Mouse (Mus musculus) liver, adult 2 months (tissue): ENCODE data around the gene Ccdc70. TPM values are rescaled to one million over a fixed set of nuclear protein-coding genes. Genes with fewer than 3 reads are reported as not detected.

Source experiments
- DNase-seq: peaks from one replicate; pipeline ENCODE4 v3.0.0-alpha.2; 2011; ENCODE audit warnings: low read depth, low spot score; ENCODE audit errors: extremely low read depth
- H3K27ac ChIP-seq: fragments of 200-500 bp; replicated peaks from 2 replicates; pipeline ENCODE4 v1.5.1; 2012; ENCODE audit warnings: low read depth, mild to moderate bottlenecking, control low read depth, inconsistent platforms, low read length; ENCODE audit not compliant: insufficient read depth
- H3K27me3 ChIP-seq: fragments of 200-500 bp; 2 replicates; pipeline ENCODE4 v1.6.1; 2012; ENCODE audit warnings: mild to moderate bottlenecking, moderate library complexity, low read length, inconsistent platforms; ENCODE audit not compliant: control insufficient read depth, insufficient read depth
- H3K36me3 ChIP-seq: fragments of 200-500 bp; 2 replicates; pipeline ENCODE4 v1.6.1; 2012; ENCODE audit warnings: low read length, inconsistent platforms; ENCODE audit not compliant: control insufficient read depth, insufficient read depth
- H3K4me1 ChIP-seq: fragments of 200-500 bp; 2 replicates; pipeline ENCODE4 v1.6.1; 2011; ENCODE audit warnings: low read length; ENCODE audit not compliant: control insufficient read depth, insufficient read depth
- H3K4me3 ChIP-seq: fragments of 200-500 bp; 2 replicates; pipeline ENCODE4 v1.5.1; 2011; ENCODE audit warnings: low read depth, mild to moderate bottlenecking, control low read depth, low read length, moderate library complexity; ENCODE audit not compliant: insufficient read depth
- H3K79me2 ChIP-seq: fragments of 200-500 bp; 2 replicates; pipeline ENCODE4 v1.6.1; 2012; ENCODE audit warnings: inconsistent platforms, mild to moderate bottlenecking, low read length, moderate library complexity; ENCODE audit not compliant: control insufficient read depth, insufficient read depth
- H3K9ac ChIP-seq: fragments of 200-500 bp; 2 replicates; pipeline ENCODE4 v1.6.1; 2012; ENCODE audit warnings: low read depth, mild to moderate bottlenecking, control low read depth, inconsistent platforms, low read length
- CTCF ChIP-seq: fragments of 200-500 bp; IDR thresholded peaks from 2 replicates; pipeline ENCODE4 v1.5.1; 2011; ENCODE audit warnings: low read depth, low read length, control low read depth
- POLR2A ChIP-seq: fragments of 200-500 bp; IDR thresholded peaks from 2 replicates; pipeline ENCODE4 v1.6.1; 2011; ENCODE audit warnings: low read length, control low read depth; ENCODE audit not compliant: insufficient read depth; ENCODE audit errors: extremely low read depth
- WGBS: fragments of 180-500 bp; shearing (Covaris S2); methylation state at CpG from one replicate; pipeline ENCODE4 v1.1.7; 2018; 5-methylcytosine and 5-hydroxymethylcytosine counted together
- polyA plus RNA-seq: library from polyadenylated mRNA; depleted of rRNA; stranded (reverse); fragments of >200 nt; gene quantifications from 2 replicates; pipeline ENCODE4 v1.2.3, GENCODE M21; 2012
- total RNA-seq: library from RNA; depleted of rRNA; stranded (reverse); fragments of >200 nt; gene quantifications from 2 replicates; pipeline ENCODE4 v1.2.3, GENCODE M21; 2014

Ccdc70 gene
- total and polyA plus RNA-seq, 2 experiments: not detected

- TF ChIP-seq POLR2A (no peak), CTCF (peak; percentile 75)
- no peak overlapping the region for H3K9ac ChIP-seq
Observed at GRCm38 (mm10) chr8:21992184-21992583, 22.6 kb downstream of the Ccdc70 start.

GRCm38 (mm10) chr8:21995181-21995580 is 25.6 kb downstream of the Ccdc70 start:
- H3K27me3 ChIP-seq: no peaks in the 10 kb centered on the region
- no peaks in the 10 kb centered on the region for H3K4me1 ChIP-seq
- no peak overlapping the region for H3K27ac ChIP-seq
- TF ChIP-seq POLR2A (no peak), CTCF (no peak)
- 75% methylated on average over 3 of the region's 3 CpGs for WGBS
- no peak for DNase-seq
- H3K79me2 ChIP-seq: no peaks in the 10 kb centered on the region
- no peak overlapping the region for H3K4me3 ChIP-seq
- H3K9ac ChIP-seq: no peak overlapping the region
- peaks cover 20% of the 10 kb centered on the region for H3K36me3 ChIP-seq

More at GRCm38 (mm10) chr8:21992184-21992583, 22.6 kb downstream of the Ccdc70 start:
- H3K4me1 ChIP-seq: no peaks in the 10 kb centered on the region
- 59% methylated on average over 6 of the region's 6 CpGs for WGBS
- H3K4me3 ChIP-seq: no peak overlapping the region
- peaks cover 14% of the 10 kb centered on the region for H3K36me3 ChIP-seq
- DNase-seq: no peak
- no peaks in the 10 kb centered on the region for H3K27me3 ChIP-seq
- no peaks in the 10 kb centered on the region for H3K79me2 ChIP-seq
- no peak overlapping the region for H3K27ac ChIP-seq

- no peak overlapping the region for H3K27ac ChIP-seq
- DNase-seq: no peak
- no peaks in the 10 kb centered on the region for H3K79me2 ChIP-seq
- no peak overlapping the region for H3K4me3 ChIP-seq
- no peak overlapping the region for H3K9ac ChIP-seq
- H3K27me3 ChIP-seq: no peaks in the 10 kb centered on the region
- H3K36me3 ChIP-seq: peaks cover 16% of the 10 kb centered on the region; the same call in 1 of the 2 replicates
- 90% methylated on average over 14 of the region's 14 CpGs for WGBS
- TF ChIP-seq POLR2A (no peak), CTCF (no peak)
- H3K4me1 ChIP-seq: no peaks in the 10 kb centered on the region
Observed at GRCm38 (mm10) chr8:22004750-22005522, 35.4 kb downstream of the Ccdc70 start.

- peaks cover 22% of the 10 kb centered on the region; the same call in 1 of the 2 replicates for H3K36me3 ChIP-seq
- no peak for TF ChIP-seq POLR2A
- no peak for TF ChIP-seq CTCF
- no peak overlapping the region for H3K4me3 ChIP-seq
- 75% methylated on average over 6 of the region's 6 CpGs for WGBS
- no peak overlapping the region for H3K27ac ChIP-seq
- H3K27me3 ChIP-seq: no peaks in the 10 kb centered on the region
- no peak for DNase-seq
- H3K9ac ChIP-seq: no peak overlapping the region
- no peaks in the 10 kb centered on the region for H3K79me2 ChIP-seq
- H3K4me1 ChIP-seq: no peaks in the 10 kb centered on the region
Observed at GRCm38 (mm10) chr8:22006423-22006822, 36.8 kb downstream of the Ccdc70 start.

- Histone ChIP-seq H3K4me1 (no peaks in the 10 kb centered on the region), H3K9ac (no peak overlapping the region), H3K36me3 (peaks cover 34% of the 10 kb centered on the region), H3K27me3 (no peaks in the 10 kb centered on the region), H3K79me2 (no peaks in the 10 kb centered on the region), H3K27ac (no peak overlapping the region), H3K4me3 (no peak overlapping the region)
- WGBS: 73% methylated on average over 3 of the region's 3 CpGs
- no peak for DNase-seq
- TF ChIP-seq CTCF: no peak
- TF ChIP-seq POLR2A: no peak
Observed at GRCm38 (mm10) chr8:22009403-22009802, 39.8 kb downstream of the Ccdc70 start.
